Mouse (Mus musculus): Measurements from ENCODE around the gene Tmem267. TPM values are rescaled to one million over a fixed set of nuclear protein-coding genes. Genes with fewer than 3 reads are reported as not detected.

Tmem267 gene
- polyA plus RNA-seq, 1 experiment from 2014 or later = 1.9 TPM

DNA sequence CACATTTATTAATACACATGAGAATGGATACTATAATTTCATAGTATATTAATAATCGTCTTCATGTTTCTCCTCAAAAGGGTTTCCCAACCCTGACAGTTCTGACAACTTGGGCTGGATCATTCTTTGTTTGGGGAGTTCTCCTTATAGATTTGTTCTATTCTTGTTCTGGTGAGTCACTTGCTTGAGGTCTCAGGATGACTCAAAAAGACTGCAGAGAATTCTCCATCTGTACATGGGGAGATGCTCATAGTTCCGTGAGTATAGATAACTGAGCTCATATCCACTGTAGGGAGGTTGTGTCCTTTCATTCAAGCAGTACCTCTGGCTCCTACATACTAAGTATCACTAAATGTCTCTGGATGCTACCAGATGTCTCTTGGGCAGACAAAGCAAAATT, 166.9 kb downstream of the Tmem267 start:
- 89% methylated on average over 2 of the region's 2 CpGs for WGBS
- no peak overlapping the region for H3K9ac ChIP-seq
- H3K27ac ChIP-seq = no peak overlapping the region
- no peaks in the 10 kb centered on the region for H3K36me3 ChIP-seq
- no peaks in the 10 kb centered on the region for H3K4me1 ChIP-seq
- H3K9me3 ChIP-seq = 0 out of 2 replicates have a peak, but pooled peaks cover 4% of the 10 kb centered on the region
- ATAC-seq (ENCODE audit: low FRiP score, low read depth) = no peak
- H3K27me3 ChIP-seq (replicated peaks) = no peaks in the 10 kb centered on the region
- H3K4me3 ChIP-seq = no peak overlapping the region
- H3K4me2 ChIP-seq (replicated peaks) = no peak overlapping the region

DNA sequence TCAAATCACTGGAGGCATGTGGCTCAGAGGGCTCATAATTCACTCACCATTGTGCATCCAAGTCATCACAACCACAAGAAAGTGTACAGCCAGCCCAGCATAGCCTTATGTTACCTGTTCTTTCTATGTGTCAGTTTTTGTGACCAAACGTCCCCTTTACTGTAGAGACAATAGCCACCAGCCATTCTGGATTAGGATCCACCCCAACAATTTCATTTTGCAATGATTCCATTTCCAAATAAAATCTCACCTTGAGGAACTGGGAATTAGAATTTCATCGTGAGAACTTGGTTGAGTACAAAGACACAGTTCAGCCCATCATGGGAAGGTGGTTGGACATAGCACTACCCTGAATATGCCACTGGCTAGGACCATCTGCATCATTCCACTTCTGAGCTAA, 168.4 kb downstream of the Tmem267 start:
- no peaks in the 10 kb centered on the region for H3K4me1 ChIP-seq
- H3K27ac ChIP-seq = no peak overlapping the region
- H3K9me3 ChIP-seq = 0 out of 2 replicates have a peak, but pooled peaks cover 4% of the 10 kb centered on the region
- ATAC-seq (ENCODE audit: low FRiP score, low read depth) = no peak
- no peak overlapping the region for H3K4me2 ChIP-seq (replicated peaks)
- WGBS = 81% methylated on average over 2 of the region's 2 CpGs
- H3K27me3 ChIP-seq (replicated peaks) = no peaks in the 10 kb centered on the region
- H3K9ac ChIP-seq = no peak overlapping the region
- H3K36me3 ChIP-seq = no peaks in the 10 kb centered on the region
- no peak overlapping the region for H3K4me3 ChIP-seq

DNA sequence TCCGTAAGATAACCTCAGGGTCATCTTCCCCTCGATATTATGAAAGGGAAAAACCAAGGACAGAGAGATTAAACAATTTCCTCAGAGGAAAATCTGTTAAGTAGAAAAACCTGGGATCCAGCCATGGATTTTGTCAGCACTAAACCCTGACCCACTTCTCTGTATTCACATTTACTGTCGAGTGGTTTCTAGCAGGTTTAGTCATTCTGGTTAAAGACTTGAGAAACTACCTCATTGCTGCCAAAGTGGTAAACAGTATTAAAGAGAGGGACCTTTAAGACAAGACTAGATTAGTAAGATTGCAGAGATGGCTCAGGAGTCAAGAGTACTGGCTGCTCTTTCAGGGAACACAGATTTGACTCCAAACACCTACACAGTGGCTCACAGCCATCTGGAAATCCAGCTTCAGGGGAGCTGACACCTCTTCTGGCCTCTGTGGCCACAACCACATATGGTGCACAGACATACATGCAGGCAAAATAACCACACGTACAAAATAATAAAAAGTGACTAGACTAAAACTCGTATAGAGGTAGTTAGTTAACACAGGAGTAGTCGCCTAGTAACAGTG, 169.1 kb downstream of the Tmem267 start:
- H3K36me3 ChIP-seq = no peaks in the 10 kb centered on the region
- H3K27ac ChIP-seq = no peak overlapping the region
- ATAC-seq (ENCODE audit: low FRiP score, low read depth) = no peak
- no peak overlapping the region for H3K4me3 ChIP-seq
- H3K9ac ChIP-seq = no peak overlapping the region
- H3K27me3 ChIP-seq (replicated peaks) = no peaks in the 10 kb centered on the region
- 0 out of 2 replicates have a peak, but pooled peaks cover 4% of the 10 kb centered on the region for H3K9me3 ChIP-seq
- H3K4me2 ChIP-seq (replicated peaks) = no peak overlapping the region
- 90% methylated on average over 6 of the region's 6 CpGs for WGBS
- H3K4me1 ChIP-seq = no peaks in the 10 kb centered on the region

Other genes starting within 250 kb of the Tmem267 start
- 116 and 156 TPM in 2 replicates for gene Paip1, start 59.4 kb upstream of the Tmem267 start, polyA plus RNA-seq (2016; fragmentation: Nextera tagmentation; extraction: Ambion mirVana)
- gene 4833420G17Rik, start 25.3 kb upstream of the Tmem267 start, polyA plus RNA-seq (2016; fragmentation: Nextera tagmentation; extraction: Ambion mirVana) = 102 and 108 TPM in 2 replicates
- gene 3110070M22Rik, start 344 bp downstream of the Tmem267 start, polyA plus RNA-seq (2016; fragmentation: Nextera tagmentation; extraction: Ambion mirVana) = 1.1 and 2.1 TPM in 2 replicates
- 0.11 and 0.19 TPM in 2 replicates for gene Ccl28, start 135.8 kb downstream of the Tmem267 start, polyA plus RNA-seq (2016; fragmentation: Nextera tagmentation; extraction: Ambion mirVana)
- gene Hmgcs1, start 202.3 kb downstream of the Tmem267 start, polyA plus RNA-seq (2016; fragmentation: Nextera tagmentation; extraction: Ambion mirVana) = 426 and 430 TPM in 2 replicates

Measured in neural tube, embryonic 12.5 days (tissue).